Mouse (Mus musculus): Measurements from ENCODE around the gene 1600015I10Rik. TPM values are rescaled to one million over a fixed set of nuclear protein-coding genes. Genes with fewer than 3 reads are reported as not detected.
"Not testable (repeated sequence)": the region's sequence is repeated elsewhere in the genome, so short reads cannot be mapped to it uniquely, and the experiment has no call there.

The 1600015I10Rik gene
- total RNA-seq (2021), result under 1 TPM in 1 of 2 experiments, not detected in 1; 0.12 TPM
- long read RNA-seq, experiment 1, result 0 reads
- long read RNA-seq, experiment 2, result 0 reads

GRCm38 (mm10) chr6:48929595-48929994 is at the start of gene 1600015I10Rik:
Gene 1600015I10Rik (plus strand): TSS chr6:48929895.
- no peak for DNase-seq

GRCm38 (mm10) chr6:48894203-48894602 is 35.5 kb upstream of the 1600015I10Rik start:
- DNase-seq, result no peak

GRCm38 (mm10) chr6:48894938-48895818 is 34.5 kb upstream of the 1600015I10Rik start:
- no peak for DNase-seq

- no peak for DNase-seq
Measured at GRCm38 (mm10) chr6:48895941-48896340, 33.8 kb upstream of the 1600015I10Rik start.

GRCm38 (mm10) chr6:48896956-48897355 is 32.7 kb upstream of the 1600015I10Rik start:
- no peak for DNase-seq

- not testable (repeated sequence) for DNase-seq
Measured at GRCm38 (mm10) chr6:48901316-48901715, 28.4 kb upstream of the 1600015I10Rik start.

- DNase-seq, result no peak
Measured at GRCm38 (mm10) chr6:48902511-48903406, 26.9 kb upstream of the 1600015I10Rik start.

GRCm38 (mm10) chr6:48903437-48903836 is 26.3 kb upstream of the 1600015I10Rik start:
- DNase-seq, result no peak

- DNase-seq, result no peak
Measured at GRCm38 (mm10) chr6:48905606-48906005, 24.1 kb upstream of the 1600015I10Rik start.

- no peak for DNase-seq
Measured at GRCm38 (mm10) chr6:48906371-48906770, 23.3 kb upstream of the 1600015I10Rik start.

GRCm38 (mm10) chr6:48909229-48909628 is 20.5 kb upstream of the 1600015I10Rik start:
- no peak for DNase-seq

- DNase-seq, result peak; percentile 28
Measured at GRCm38 (mm10) chr6:48912033-48912432, 17.7 kb upstream of the 1600015I10Rik start.

GRCm38 (mm10) chr6:48913587-48913986 is 16.1 kb upstream of the 1600015I10Rik start:
- no peak for DNase-seq

- no peak for DNase-seq
Measured at GRCm38 (mm10) chr6:48949596-48949995, 19.9 kb downstream of the 1600015I10Rik start.

- DNase-seq, result no peak
Measured at GRCm38 (mm10) chr6:48950676-48951075, 21.0 kb downstream of the 1600015I10Rik start.

- no peak for DNase-seq
Measured at GRCm38 (mm10) chr6:48951630-48952029, 21.9 kb downstream of the 1600015I10Rik start.

GRCm38 (mm10) chr6:48953220-48953619 is 23.5 kb downstream of the 1600015I10Rik start:
- DNase-seq, result no peak

- no peak for DNase-seq
Measured at GRCm38 (mm10) chr6:48954211-48954610, 24.5 kb downstream of the 1600015I10Rik start.

GRCm38 (mm10) chr6:48954946-48955345 is 25.3 kb downstream of the 1600015I10Rik start:
- peak; percentile 83 for DNase-seq

GRCm38 (mm10) chr6:48956785-48957184 is 27.1 kb downstream of the 1600015I10Rik start:
- DNase-seq, result no peak

GRCm38 (mm10) chr6:48958053-48958452 is 28.4 kb downstream of the 1600015I10Rik start:
- peak; percentile 27 for DNase-seq

- not testable (repeated sequence) for DNase-seq
Measured at GRCm38 (mm10) chr6:48959151-48959550, 29.5 kb downstream of the 1600015I10Rik start.

- DNase-seq, result not testable (repeated sequence)
Measured at GRCm38 (mm10) chr6:48966696-48967095, 37.0 kb downstream of the 1600015I10Rik start.
